ENCODE assay signal across 16 mouse cellular contexts in the genomic region with DNA sequence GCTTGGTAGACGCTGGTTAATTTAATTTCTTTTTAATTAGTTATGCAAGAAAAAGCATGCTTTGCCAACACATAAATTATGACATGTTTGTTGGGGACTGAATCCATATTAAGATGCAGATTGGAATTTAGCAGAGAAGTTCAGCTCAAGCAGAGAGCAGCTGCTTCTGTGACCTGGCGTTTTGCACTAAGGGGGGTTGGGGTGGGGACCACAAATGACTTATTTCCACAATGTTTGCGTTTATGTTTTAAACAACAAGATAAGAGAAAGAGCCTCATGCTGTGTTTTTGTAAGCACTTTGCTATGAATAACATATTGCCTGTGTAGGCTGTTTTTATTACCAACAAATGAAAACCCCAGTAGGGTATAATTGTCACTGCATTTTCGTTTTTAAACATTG.
"Had no signal": no experiment of that assay in that cellular context is flagged by ENCODE, and none has a peak within 500 bp of the region (broad histone marks: within the 10 kb centered on the region; RNA-seq: fewer than 3 reads in every experiment).

No protein-coding gene starts in this region.

- DNase-seq: liver, embryonic 13.5 days; liver, postnatal 0 days; lung, postnatal 14 days; right cerebral cortex, postnatal 14 days; thymus, adult 2 months; thymus, postnatal 25 days; thymus, postnatal 4 days had no signal

- H3K27me3 ChIP-seq: liver, embryonic 13.5 days; liver, embryonic 15.5 days; midbrain, embryonic 13.5 days; midbrain, embryonic 15.5 days; neural tube, embryonic 12.5 days; stomach, embryonic 15.5 days had no signal

- H3K4me2 ChIP-seq: liver, embryonic 13.5 days; liver, embryonic 15.5 days; midbrain, embryonic 11.5 days; midbrain, embryonic 13.5 days; midbrain, embryonic 15.5 days; neural tube, embryonic 12.5 days; stomach, embryonic 15.5 days had no signal

- H3K9me3 ChIP-seq: liver, embryonic 13.5 days; liver, embryonic 15.5 days; midbrain, embryonic 13.5 days; midbrain, embryonic 15.5 days; neural tube, embryonic 12.5 days; stomach, embryonic 15.5 days had no signal

- H3K4me3 ChIP-seq: liver, embryonic 13.5 days; liver, embryonic 15.5 days; megakaryocyte, embryonic 14.5 days; midbrain, embryonic 13.5 days; midbrain, embryonic 15.5 days; neural tube, embryonic 12.5 days; stomach, embryonic 15.5 days had no signal

- H3K27ac ChIP-seq: liver, embryonic 13.5 days; liver, embryonic 15.5 days; macrophage; midbrain, embryonic 13.5 days; midbrain, embryonic 15.5 days; neural tube, embryonic 12.5 days; stomach, embryonic 15.5 days; stomach, postnatal 0 days had no signal

- H3K36me3 ChIP-seq: liver, embryonic 13.5 days; liver, embryonic 15.5 days; midbrain, embryonic 13.5 days; midbrain, embryonic 15.5 days; neural tube, embryonic 12.5 days; stomach, embryonic 15.5 days had no signal

- H3K9ac ChIP-seq: liver, embryonic 13.5 days; liver, embryonic 15.5 days; liver, postnatal 0 days; midbrain, embryonic 13.5 days; midbrain, embryonic 15.5 days; neural tube, embryonic 12.5 days; stomach, embryonic 15.5 days had no signal

- H3K4me1 ChIP-seq: liver, embryonic 13.5 days; liver, embryonic 15.5 days; neural tube, embryonic 12.5 days; stomach, embryonic 15.5 days had no signal

- ATAC-seq: liver, postnatal 0 days; midbrain, embryonic 13.5 days; midbrain, embryonic 15.5 days had no signal
